Mouse (Mus musculus) monocyte, adult 5-6 weeks (primary cell): ENCODE results near the gene Abhd4. TPM values are rescaled to one million over a fixed set of nuclear protein-coding genes. Genes with fewer than 3 reads are reported as not detected.

Source experiments
- ATAC-seq: fragments of 153-309, 156-312 bp; replicated peaks from 2 replicates; pipeline ENCODE4 v1.8.0; 2017; ENCODE audit warnings: mild to moderate bottlenecking; ENCODE audit not compliant: low TSS enrichment, insufficient number of reproducible peaks, severe bottlenecking, poor library complexity, low FRiP score
- total RNA-seq: library from RNA; stranded (forward); fragments of 200-1000, 200-491, 200-594 nt; gene quantifications from 3 replicates; pipeline ENCODE4 v1.2.3, GENCODE M21; 2017

Gene Abhd4
- 7.7 to 14.8 TPM (median 13.9 TPM) in 3 replicates for total RNA-seq

GRCm38 (mm10) chr14:54253741-54254291 is at the start of gene Abhd4, which contains the start of gene Dad1:
Abhd4 (plus strand) TSS chr14:54254188.
Dad1 (minus strand) TSS chr14:54254104.
- peak; percentile 98 for ATAC-seq

GRCm38 (mm10) chr14:54204311-54204710 is 49.7 kb upstream of the Abhd4 start:
- no peak for ATAC-seq

DNA sequence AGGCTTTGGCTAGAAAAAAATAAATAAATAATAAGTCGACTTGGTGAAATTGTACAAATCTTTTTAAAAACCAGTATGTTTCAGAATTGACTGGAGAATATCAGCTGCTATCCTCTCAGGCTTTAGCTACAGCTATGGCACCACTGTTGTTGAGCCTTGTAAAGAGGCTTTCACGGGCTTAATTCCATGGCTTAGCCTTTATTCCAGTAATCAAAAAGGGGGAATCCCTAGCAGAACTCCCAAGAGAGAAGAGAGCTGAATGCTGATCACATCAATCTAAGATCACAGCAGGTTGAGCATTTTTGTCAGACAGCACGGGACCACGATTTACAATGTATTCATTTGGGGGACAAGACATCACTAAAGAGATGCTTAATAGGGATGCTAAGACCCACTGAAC is 49.2 kb upstream of the Abhd4 start:
- ATAC-seq, result no peak

- no peak for ATAC-seq
Observed at GRCm38 (mm10) chr14:54205904-54206303, 48.1 kb upstream of the Abhd4 start.

DNA sequence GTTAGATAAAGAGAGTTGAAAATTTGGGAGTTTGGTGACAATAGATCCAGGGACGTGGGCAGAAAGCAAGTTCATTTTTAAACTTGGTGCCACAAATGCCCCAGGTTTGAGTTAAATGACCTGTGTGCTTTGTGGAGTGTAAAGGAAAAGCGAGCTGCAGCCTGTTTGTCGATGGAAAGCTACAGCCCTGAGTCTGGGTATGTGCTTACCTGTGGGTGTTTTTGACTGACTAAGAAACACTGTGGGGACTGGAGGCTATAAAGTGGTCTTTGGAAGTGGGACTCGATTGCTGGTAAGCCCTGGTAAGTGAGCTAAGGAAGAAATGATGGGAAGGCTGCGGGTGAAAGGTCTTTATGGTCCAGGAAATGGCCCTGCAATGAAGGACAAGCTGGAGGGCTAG is 47.7 kb upstream of the Abhd4 start:
- no peak for ATAC-seq

GRCm38 (mm10) chr14:54206750-54207550 is 47.0 kb upstream of the Abhd4 start:
- no peak for ATAC-seq

- ATAC-seq, result no peak
Observed at GRCm38 (mm10) chr14:54207924-54208323, 46.1 kb upstream of the Abhd4 start.

DNA sequence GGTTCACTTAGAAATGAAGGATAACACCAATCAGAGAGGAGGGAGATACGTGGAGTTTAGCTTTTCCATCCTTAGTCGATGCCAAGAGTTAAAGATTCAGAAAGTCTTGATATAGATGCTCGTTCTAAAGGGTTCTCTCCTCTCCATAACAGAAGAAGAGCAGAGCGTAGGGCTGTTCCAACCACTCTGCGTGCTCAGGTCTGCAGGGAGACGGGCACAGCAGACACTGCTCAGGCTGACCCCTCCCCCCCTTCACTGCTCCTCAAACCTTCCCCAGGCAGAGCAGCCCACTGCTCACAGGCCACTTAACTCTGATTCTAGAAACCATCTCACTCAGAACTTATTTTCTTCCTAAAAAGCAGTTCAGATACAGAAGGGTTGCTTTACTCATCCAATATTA is 45.2 kb upstream of the Abhd4 start:
- ATAC-seq, result no peak

- no peak for ATAC-seq
Observed at GRCm38 (mm10) chr14:54209932-54210331, 44.1 kb upstream of the Abhd4 start.

- ATAC-seq, result no peak
Observed at GRCm38 (mm10) chr14:54210401-54210800, 43.6 kb upstream of the Abhd4 start.

- ATAC-seq, result no peak
Observed at GRCm38 (mm10) chr14:54211199-54211598, 42.8 kb upstream of the Abhd4 start.

DNA sequence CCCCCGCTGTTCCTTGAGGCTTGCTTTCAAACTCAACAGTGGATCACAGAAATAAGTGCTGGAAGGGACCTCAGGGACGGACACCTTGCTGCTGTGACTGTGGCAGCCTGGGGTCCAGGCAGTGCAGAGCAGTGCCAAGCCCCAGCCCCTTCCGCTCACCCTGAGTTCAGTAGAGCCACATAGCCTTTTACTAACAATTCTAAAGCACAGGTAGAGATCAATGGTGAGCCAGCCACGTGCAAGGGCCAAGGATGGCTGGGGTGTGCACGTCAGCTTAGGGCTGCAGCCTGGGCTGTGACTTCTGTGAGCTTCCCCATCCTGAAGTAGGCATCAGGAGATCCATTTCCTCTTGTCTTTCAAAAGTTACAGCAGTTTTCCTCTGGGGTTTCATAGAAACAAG is 42.2 kb upstream of the Abhd4 start:
- ATAC-seq, result no peak

- ATAC-seq, result no peak
Observed at GRCm38 (mm10) chr14:54213734-54214133, 40.3 kb upstream of the Abhd4 start.

- ATAC-seq, result no peak
Observed at GRCm38 (mm10) chr14:54214477-54214876, 39.5 kb upstream of the Abhd4 start.

GRCm38 (mm10) chr14:54214901-54215300 is 39.1 kb upstream of the Abhd4 start:
- ATAC-seq, result no peak

DNA sequence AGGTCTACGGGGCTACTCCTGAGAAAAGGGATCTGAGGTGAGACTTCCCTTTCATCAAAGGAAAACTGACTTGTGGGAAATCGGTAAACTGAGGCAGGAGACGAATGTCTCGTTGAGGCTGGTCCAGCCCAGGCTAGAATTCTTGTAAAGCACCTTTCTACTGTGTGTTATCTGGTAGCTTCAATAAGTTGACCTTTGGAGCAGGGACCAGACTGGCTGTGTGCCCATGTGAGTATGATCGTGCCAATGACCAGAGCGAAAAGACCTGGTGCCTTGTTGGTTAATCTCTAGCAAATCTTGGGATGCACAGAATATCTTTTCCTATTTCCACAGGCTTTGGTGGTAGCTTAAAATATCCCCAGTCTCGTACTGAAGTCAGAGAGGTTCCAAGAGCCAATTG is 37.9 kb upstream of the Abhd4 start:
- no peak for ATAC-seq

DNA sequence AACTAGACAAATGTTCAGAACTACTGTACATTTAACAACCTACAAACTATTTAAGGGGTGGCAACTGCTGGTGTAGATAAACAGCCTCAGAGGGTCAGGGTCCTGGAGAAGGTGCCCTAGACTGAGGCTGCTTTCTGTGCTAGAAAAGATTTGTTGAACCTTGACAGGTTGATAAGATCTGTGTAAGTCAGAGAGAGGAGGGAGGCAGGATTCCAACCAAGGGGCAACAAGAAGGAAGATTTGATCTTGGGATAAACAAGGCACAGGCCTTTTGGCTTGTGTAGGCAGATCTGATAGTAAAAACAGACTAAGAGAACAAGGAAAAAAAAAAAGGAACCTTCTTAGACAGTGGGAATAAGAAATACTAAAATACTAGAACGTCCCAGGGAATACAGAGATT is 35.8 kb upstream of the Abhd4 start:
- no peak for ATAC-seq

DNA sequence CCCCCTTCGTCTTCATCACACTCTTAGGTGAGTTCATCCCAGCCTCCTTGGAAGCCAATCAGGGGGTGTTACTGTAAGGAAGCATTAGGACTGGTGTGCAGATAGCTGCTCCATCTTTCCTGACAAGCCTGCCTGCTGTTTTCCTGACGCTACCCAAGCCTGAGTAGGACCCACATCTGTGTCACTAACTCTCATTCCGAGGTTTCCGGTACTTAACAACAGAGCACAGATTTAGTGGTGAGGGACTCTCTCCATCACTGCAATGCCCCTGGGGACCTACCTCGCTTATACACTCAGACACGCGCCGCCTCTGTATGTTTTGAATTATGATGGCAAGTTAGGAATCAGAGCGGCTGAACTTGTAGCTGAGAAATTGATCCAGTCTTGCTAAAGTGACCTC is 35.3 kb upstream of the Abhd4 start:
- ATAC-seq, result no peak

DNA sequence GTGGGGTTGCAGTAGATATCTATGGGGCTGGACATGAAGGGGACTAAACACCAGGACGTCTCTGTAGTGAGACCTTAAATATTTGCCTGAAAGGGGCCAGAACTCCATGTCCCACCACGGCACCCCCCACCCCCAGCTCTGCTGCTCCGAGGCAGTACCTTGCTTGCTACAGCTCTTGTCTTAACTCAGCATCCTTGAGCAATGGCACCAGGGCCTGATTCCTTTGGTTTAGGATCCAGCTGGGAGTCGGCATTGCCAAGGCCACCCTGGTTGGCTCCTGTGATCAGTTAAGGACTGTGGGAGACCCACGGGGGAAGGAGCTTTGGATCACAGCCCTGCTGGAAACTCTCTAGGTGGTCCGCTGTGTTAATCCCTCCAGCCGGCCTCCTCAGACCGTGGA is 34.7 kb upstream of the Abhd4 start:
- ATAC-seq, result no peak

DNA sequence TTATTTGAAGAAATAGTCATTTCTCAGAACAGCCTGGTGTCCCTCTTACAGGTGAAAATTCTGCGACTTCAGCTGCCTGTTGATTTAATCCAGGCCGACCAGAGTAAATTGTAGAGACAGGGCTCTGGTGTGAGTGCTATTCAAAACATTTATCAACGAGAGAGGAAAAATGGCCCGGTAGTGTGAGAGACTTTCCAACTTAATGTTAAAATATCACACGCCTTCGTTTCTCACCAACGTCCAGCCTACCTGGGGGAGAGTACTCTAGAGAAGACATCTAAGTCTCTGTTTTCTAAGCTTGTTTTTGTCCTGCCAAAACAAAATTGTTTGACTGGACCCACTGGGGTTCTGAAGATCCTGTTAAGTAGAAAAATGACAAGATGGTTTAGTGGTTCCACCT is 34.1 kb upstream of the Abhd4 start:
- ATAC-seq, result no peak
